Mouse (Mus musculus): ENCODE measurements around the gene Gm28230.

DNA sequence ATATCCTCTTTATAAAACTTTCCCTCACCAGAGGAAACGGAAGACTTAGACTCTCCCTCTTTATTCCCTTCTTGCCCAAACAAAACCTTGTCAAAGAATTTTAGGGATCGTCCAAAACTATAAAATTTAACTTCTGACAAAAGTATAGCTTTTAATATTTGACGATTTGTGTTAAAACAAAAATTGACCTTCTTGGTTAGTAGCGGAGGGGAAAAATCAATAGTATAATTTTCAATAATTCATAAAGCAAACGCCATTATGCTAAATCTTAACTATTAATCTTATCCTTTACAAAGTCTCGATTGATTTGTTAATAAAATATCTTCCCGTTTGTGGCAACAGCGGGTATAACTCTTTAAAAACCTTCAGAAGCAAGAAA, 36.2 kb upstream of the Gm28230 start:
- TF ChIP-seq ZC3H11A (IDR thresholded peaks at IDR 0.05; ENCODE audit: borderline replicate concordance, low read depth, low read length): no peak
- no peak for TF ChIP-seq HCFC1 (IDR thresholded peaks at IDR 0.05; ENCODE audit: borderline replicate concordance, insufficient read depth, low read length)
- TF ChIP-seq MAFK (IDR thresholded peaks at IDR 0.05; ENCODE audit: insufficient read depth, low read depth, low read length): no peak

All from ES-E14 (cell line).